Comparison of ENCODE assay signal across 17 mouse cellular contexts in genomic region chr13:114226291-114226925, GRCm38 (mm10).
"Had no signal": no experiment of that assay in that cellular context is flagged by ENCODE, and none has a peak within 500 bp of the region (broad histone marks: within the 10 kb centered on the region; RNA-seq: fewer than 3 reads in every experiment).

No protein-coding gene starts in this region.

- H3K36me3 ChIP-seq: limb, embryonic 12.5 days; liver, embryonic 13.5 days; lung, embryonic 15.5 days; midbrain, embryonic 15.5 days; neural tube, embryonic 15.5 days had no signal

- H3K4me1 ChIP-seq: lung, embryonic 15.5 days; megakaryocyte, embryonic 14.5 days; midbrain, embryonic 15.5 days; neural tube, embryonic 15.5 days had no signal

- H3K27ac ChIP-seq: limb, embryonic 12.5 days; liver, embryonic 13.5 days; lung, embryonic 15.5 days; macrophage; midbrain, embryonic 15.5 days; neural tube, embryonic 15.5 days had no signal

- H3K9ac ChIP-seq: limb, embryonic 12.5 days; liver, embryonic 13.5 days; liver, postnatal 0 days; lung, embryonic 15.5 days; midbrain, embryonic 15.5 days; neural tube, embryonic 15.5 days had no signal

- ATAC-seq: liver, postnatal 0 days; midbrain, embryonic 15.5 days had no signal

- H3K4me3 ChIP-seq: limb, embryonic 12.5 days; liver, embryonic 13.5 days; lung, embryonic 15.5 days; megakaryocyte, embryonic 14.5 days; midbrain, embryonic 15.5 days; neural tube, embryonic 15.5 days had no signal

- H3K4me2 ChIP-seq: limb, embryonic 12.5 days; liver, embryonic 13.5 days; lung, embryonic 15.5 days; midbrain, embryonic 15.5 days; neural tube, embryonic 15.5 days had no signal

- H3K27me3 ChIP-seq: limb, embryonic 12.5 days; liver, embryonic 13.5 days; lung, embryonic 15.5 days; megakaryocyte, embryonic 14.5 days; midbrain, embryonic 15.5 days; neural tube, embryonic 15.5 days had no signal

- H3K9me3 ChIP-seq: limb, embryonic 12.5 days; liver, embryonic 13.5 days; lung, embryonic 15.5 days; midbrain, embryonic 15.5 days; neural tube, embryonic 15.5 days had no signal

- DNase-seq: kidney, adult 11 months; kidney, adult 9 months; kidney, postnatal 14 days; liver; liver, embryonic 13.5 days; liver, postnatal 0 days; lung, postnatal 14 days; right cerebral cortex, adult 18-20 months; right cerebral cortex, postnatal 25 days; thymus, adult 18-20 months; thymus, postnatal 25 days had no signal
